Mouse (Mus musculus) liver, adult 2 months (tissue): Measurements from ENCODE around the gene 4930453N24Rik. TPM values are rescaled to one million over a fixed set of nuclear protein-coding genes. Genes with fewer than 3 reads are reported as not detected.

Experiments
- DNase-seq: peaks from one replicate; pipeline ENCODE4 v3.0.0-alpha.2; 2011; ENCODE audit warnings: low read depth, low spot score; ENCODE audit errors: extremely low read depth
- H3K27ac ChIP-seq: fragments of 200-500 bp; replicated peaks from 2 replicates; pipeline ENCODE4 v1.5.1; 2012; ENCODE audit warnings: low read depth, mild to moderate bottlenecking, control low read depth, inconsistent platforms, low read length; ENCODE audit not compliant: insufficient read depth
- H3K27me3 ChIP-seq: fragments of 200-500 bp; 2 replicates; pipeline ENCODE4 v1.6.1; 2012; ENCODE audit warnings: mild to moderate bottlenecking, moderate library complexity, low read length, inconsistent platforms; ENCODE audit not compliant: control insufficient read depth, insufficient read depth
- H3K36me3 ChIP-seq: fragments of 200-500 bp; 2 replicates; pipeline ENCODE4 v1.6.1; 2012; ENCODE audit warnings: low read length, inconsistent platforms; ENCODE audit not compliant: control insufficient read depth, insufficient read depth
- H3K4me1 ChIP-seq: fragments of 200-500 bp; 2 replicates; pipeline ENCODE4 v1.6.1; 2011; ENCODE audit warnings: low read length; ENCODE audit not compliant: control insufficient read depth, insufficient read depth
- H3K4me3 ChIP-seq: fragments of 200-500 bp; 2 replicates; pipeline ENCODE4 v1.5.1; 2011; ENCODE audit warnings: low read depth, mild to moderate bottlenecking, control low read depth, low read length, moderate library complexity; ENCODE audit not compliant: insufficient read depth
- H3K79me2 ChIP-seq: fragments of 200-500 bp; 2 replicates; pipeline ENCODE4 v1.6.1; 2012; ENCODE audit warnings: inconsistent platforms, mild to moderate bottlenecking, low read length, moderate library complexity; ENCODE audit not compliant: control insufficient read depth, insufficient read depth
- H3K9ac ChIP-seq: fragments of 200-500 bp; 2 replicates; pipeline ENCODE4 v1.6.1; 2012; ENCODE audit warnings: low read depth, mild to moderate bottlenecking, control low read depth, inconsistent platforms, low read length
- CTCF ChIP-seq: fragments of 200-500 bp; IDR thresholded peaks from 2 replicates; pipeline ENCODE4 v1.5.1; 2011; ENCODE audit warnings: low read depth, low read length, control low read depth
- POLR2A ChIP-seq: fragments of 200-500 bp; IDR thresholded peaks from 2 replicates; pipeline ENCODE4 v1.6.1; 2011; ENCODE audit warnings: low read length, control low read depth; ENCODE audit not compliant: insufficient read depth; ENCODE audit errors: extremely low read depth
- WGBS: fragments of 180-500 bp; shearing (Covaris S2); methylation state at CpG from one replicate; pipeline ENCODE4 v1.1.7; 2018; 5-methylcytosine and 5-hydroxymethylcytosine counted together
- polyA plus RNA-seq: library from polyadenylated mRNA; depleted of rRNA; stranded (reverse); fragments of >200 nt; gene quantifications from 2 replicates; pipeline ENCODE4 v1.2.3, GENCODE M21; 2012
- total RNA-seq: library from RNA; depleted of rRNA; stranded (reverse); fragments of >200 nt; gene quantifications from 2 replicates; pipeline ENCODE4 v1.2.3, GENCODE M21; 2014

Gene 4930453N24Rik
- total and polyA plus RNA-seq, 2 experiments, result 4.8 to 15.9 TPM

GRCm38 (mm10) chr16:64748237-64748636 lies 22.7 kb downstream of the 4930453N24Rik start:
- Histone ChIP-seq H3K27ac (no peak overlapping the region), H3K9ac (no peak overlapping the region), H3K36me3 (no peaks in the 10 kb centered on the region), H3K27me3 (no peaks in the 10 kb centered on the region), H3K79me2 (no peaks in the 10 kb centered on the region), H3K4me1 (no peaks in the 10 kb centered on the region), H3K4me3 (no peak overlapping the region)
- TF ChIP-seq POLR2A (no peak), CTCF (peak; percentile 79)
- WGBS, result 8% methylated on average over 10 of the region's 10 CpGs
- peak; percentile 45 for DNase-seq

DNA sequence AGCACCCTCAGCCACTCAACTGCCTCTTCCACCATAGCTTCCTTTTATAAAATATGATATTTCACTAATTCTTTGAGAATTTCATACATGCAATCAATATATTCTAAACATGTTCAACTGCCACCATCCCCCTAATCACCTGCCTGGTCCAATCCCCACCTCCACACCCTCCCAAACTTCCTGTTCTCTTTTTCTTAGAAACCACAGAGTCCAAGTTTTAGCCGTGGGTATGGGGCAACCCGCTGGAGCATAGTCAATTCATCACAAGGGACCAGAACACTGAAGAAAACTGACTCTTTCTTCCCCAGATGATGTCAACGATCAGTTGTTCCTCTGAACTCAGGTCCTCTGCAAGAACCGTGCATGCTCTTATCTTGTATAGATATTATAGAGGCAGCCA lies 25.9 kb downstream of the 4930453N24Rik start:
- Histone ChIP-seq H3K27me3 (no peaks in the 10 kb centered on the region), H3K4me3 (no peak overlapping the region), H3K9ac (no peak overlapping the region), H3K27ac (no peak overlapping the region), H3K4me1 (no peaks in the 10 kb centered on the region), H3K36me3 (no peaks in the 10 kb centered on the region), H3K79me2 (no peaks in the 10 kb centered on the region)
- WGBS, result 72% methylated on average over 4 of the region's 4 CpGs
- DNase-seq, result no peak
- TF ChIP-seq POLR2A (no peak), CTCF (no peak)

DNA sequence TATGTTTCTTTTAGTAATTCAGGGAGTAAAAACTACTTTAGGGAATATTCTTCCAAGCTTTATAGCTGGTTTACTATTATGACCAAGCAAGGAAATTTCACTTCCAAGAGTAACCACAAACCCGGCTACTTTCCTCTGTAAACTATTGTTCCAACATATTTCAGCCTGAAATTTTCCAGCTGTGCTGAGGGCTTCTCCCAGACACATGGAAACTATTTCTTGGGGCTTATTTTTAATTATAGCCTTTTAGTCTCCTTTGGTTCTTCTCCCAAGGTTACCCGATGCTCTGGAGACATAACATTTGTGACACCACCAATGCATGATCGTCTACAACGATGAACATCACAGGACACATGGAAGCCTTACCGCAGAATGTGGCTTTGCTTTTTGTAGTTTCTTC lies 33.7 kb downstream of the 4930453N24Rik start:
- no peak for DNase-seq
- H3K4me1 ChIP-seq, result no peaks in the 10 kb centered on the region
- no peak overlapping the region for H3K27ac ChIP-seq
- H3K79me2 ChIP-seq, result no peaks in the 10 kb centered on the region
- H3K27me3 ChIP-seq, result no peaks in the 10 kb centered on the region
- TF ChIP-seq CTCF (no peak), POLR2A (no peak)
- no peaks in the 10 kb centered on the region for H3K36me3 ChIP-seq
- WGBS, result 91% methylated on average over 5 of the region's 5 CpGs
- H3K4me3 ChIP-seq, result no peak overlapping the region
- H3K9ac ChIP-seq, result no peak overlapping the region

GRCm38 (mm10) chr16:64723273-64724057 lies 47.5 kb downstream of the 4930453N24Rik start:
- peak; percentile 8 for DNase-seq
- TF ChIP-seq POLR2A (no peak), CTCF (peak; percentile 29)
- no peak overlapping the region for H3K4me3 ChIP-seq
- H3K27ac ChIP-seq, result no peak overlapping the region
- H3K9ac ChIP-seq, result no peak overlapping the region
- no peaks in the 10 kb centered on the region for H3K4me1 ChIP-seq
- no peaks in the 10 kb centered on the region for H3K79me2 ChIP-seq
- H3K27me3 ChIP-seq, result no peaks in the 10 kb centered on the region
- 49% methylated on average over 4 of the region's 4 CpGs for WGBS
- no peaks in the 10 kb centered on the region for H3K36me3 ChIP-seq

GRCm38 (mm10) chr16:64721542-64721941 lies 49.4 kb downstream of the 4930453N24Rik start:
- TF ChIP-seq POLR2A (no peak), CTCF (no peak)
- Histone ChIP-seq H3K9ac (no peak overlapping the region), H3K4me3 (no peak overlapping the region), H3K4me1 (no peaks in the 10 kb centered on the region), H3K36me3 (no peaks in the 10 kb centered on the region), H3K79me2 (no peaks in the 10 kb centered on the region), H3K27ac (no peak overlapping the region), H3K27me3 (no peaks in the 10 kb centered on the region)
- no peak for DNase-seq
- WGBS, result 81% methylated on average over 5 of the region's 5 CpGs

GRCm38 (mm10) chr16:64719096-64719495 lies 51.9 kb downstream of the 4930453N24Rik start:
- TF ChIP-seq POLR2A (no peak), CTCF (no peak)
- WGBS, result 85% methylated on average over 7 of the region's 7 CpGs
- H3K27ac ChIP-seq, result no peak overlapping the region
- H3K36me3 ChIP-seq, result no peaks in the 10 kb centered on the region
- no peaks in the 10 kb centered on the region for H3K4me1 ChIP-seq
- no peaks in the 10 kb centered on the region for H3K27me3 ChIP-seq
- no peak overlapping the region for H3K9ac ChIP-seq
- H3K79me2 ChIP-seq, result no peaks in the 10 kb centered on the region
- H3K4me3 ChIP-seq, result no peak overlapping the region
- no peak for DNase-seq
